11 mouse cellular contexts compared by ENCODE assay signal in genomic region chr19:11351878-11352277, GRCm38 (mm10). TPM values are rescaled to one million over a fixed set of nuclear protein-coding genes. Genes with fewer than 3 reads are reported as not detected.
DNase-seq lines count a peak whose midpoint lies in the region; ATAC-seq and TF ChIP-seq lines count a peak whose summit lies in the region.
"Had no signal": no experiment of that assay in that cellular context is flagged by ENCODE, and none has a peak within 500 bp of the region (broad histone marks: within the 10 kb centered on the region; RNA-seq: fewer than 3 reads in every experiment).

No protein-coding gene starts in this region.

- H3K4me1 ChIP-seq in stomach, postnatal 0 days (replicated peaks; ENCODE audit: control insufficient read depth, insufficient read depth): no peaks in the 10 kb centered on the region
- H3K4me1 ChIP-seq: intestine, embryonic 15.5 days had no signal

- TF ChIP-seq CTCF in stomach, postnatal 0 days (IDR thresholded peaks at IDR 0.05; ENCODE audit: low read depth): peak; percentile 68

- peak; percentile 17 for DNase-seq in kidney, adult 9 months
- no peak for DNase-seq in kidney, postnatal 4 days
- peak; percentile 41 for DNase-seq in thymus, postnatal 0 days (ENCODE audit: low spot score)
- DNase-seq in thymus, postnatal 36 days: no peak
- DNase-seq in ZHBTc4 (ENCODE audit: low read depth, low spot score): peak; percentile 29
- no peak for DNase-seq in stomach, postnatal 0 days (ENCODE audit: low spot score)
- DNase-seq: cerebellum, adult 11-12 months; right cerebral cortex, postnatal 14 days had no signal

- no peaks in the 10 kb centered on the region for H3K27me3 ChIP-seq in stomach, postnatal 0 days (ENCODE audit: control insufficient read depth, insufficient read depth, low read length)
- H3K27me3 ChIP-seq: intestine, embryonic 15.5 days had no signal

- no peak for ATAC-seq in stomach, postnatal 0 days (ENCODE audit: low FRiP score, low TSS enrichment)
- no peak for ATAC-seq in megakaryocyte, adult 5-6 weeks (ENCODE audit: poor library complexity, severe bottlenecking)
- ATAC-seq: intestine, embryonic 15.5 days had no signal

- 34% methylated on average over 3 of the region's 3 CpGs for WGBS in stomach, postnatal 0 days

- no peak for TF ChIP-seq EP300 in stomach, postnatal 0 days (optimal IDR thresholded peaks at IDR 0.05)

- no peak overlapping the region for H3K4me3 ChIP-seq in stomach, postnatal 0 days (ENCODE audit: low read depth, low read length)
- H3K4me3 ChIP-seq: erythroblast, embryonic 14.5 days; intestine, embryonic 15.5 days had no signal

- no peak overlapping the region for H3K4me2 ChIP-seq in stomach, postnatal 0 days (replicated peaks; ENCODE audit: low read depth)
- H3K4me2 ChIP-seq: intestine, embryonic 15.5 days had no signal

- H3K9ac ChIP-seq in stomach, postnatal 0 days (ENCODE audit: low read length): no peak overlapping the region
- H3K9ac ChIP-seq: intestine, embryonic 15.5 days had no signal

- no peaks in the 10 kb centered on the region for H3K9me3 ChIP-seq in stomach, postnatal 0 days (ENCODE audit: control insufficient read depth, low read length)
- H3K9me3 ChIP-seq: intestine, embryonic 15.5 days had no signal

- H3K36me3 ChIP-seq in stomach, postnatal 0 days (ENCODE audit: control insufficient read depth, insufficient read depth, low read length): no peaks in the 10 kb centered on the region
- H3K36me3 ChIP-seq: intestine, embryonic 15.5 days had no signal

- H3K27ac ChIP-seq in stomach, postnatal 0 days (replicated peaks): no peak overlapping the region
- H3K27ac ChIP-seq: intestine, embryonic 15.5 days had no signal

RNA-seq across cellular contexts. Expression of gene Ms4a7, which starts 15.9 kb away (rescaled TPM):
- 20.6 and 20.7 TPM in 2 replicates for polyA plus RNA-seq in thymus, postnatal 0 days (2015; fragmentation: Nextera tagmentation; extraction: Ambion mirVana)
- 13.6 and 15.0 TPM in 2 replicates for polyA plus RNA-seq in stomach, postnatal 0 days (2015; fragmentation: Nextera tagmentation; extraction: Ambion mirVana)
- 1.7 and 3.0 TPM in 2 replicates for total RNA-seq in megakaryocyte, adult 5-6 weeks (2015)
- total RNA-seq in megakaryocyte, adult 5-6 weeks (2017): 1.7 and 2.4 TPM in 2 replicates
- polyA plus RNA-seq: erythroblast, embryonic 14.5 days had no signal

RNA-seq across cellular contexts. Expression of gene Ms4a4a, which starts 23.4 kb away (rescaled TPM):
- 5.0 and 8.1 TPM in 2 replicates for polyA plus RNA-seq in thymus, postnatal 0 days (2015; fragmentation: Nextera tagmentation; extraction: Ambion mirVana)
- polyA plus RNA-seq in stomach, postnatal 0 days (2015; fragmentation: Nextera tagmentation; extraction: Ambion mirVana): 6.0 TPM in 2 replicates
- total RNA-seq in megakaryocyte, adult 5-6 weeks (2015): 35.8 and 41.7 TPM in 2 replicates
- total RNA-seq in megakaryocyte, adult 5-6 weeks (2017): 6.0 and 7.4 TPM in 2 replicates
- polyA plus RNA-seq: erythroblast, embryonic 14.5 days had no signal

RNA-seq across cellular contexts. Expression of gene Ms4a14, which starts 37.6 kb away (rescaled TPM):
- 0.09 and 0.15 TPM in 2 replicates for polyA plus RNA-seq in thymus, postnatal 0 days (2015; fragmentation: Nextera tagmentation; extraction: Ambion mirVana)
- polyA plus RNA-seq in stomach, postnatal 0 days (2015; fragmentation: Nextera tagmentation; extraction: Ambion mirVana): 0.08 and 0.10 TPM in 2 replicates
- 0.09 and 0.13 TPM in 2 replicates for total RNA-seq in megakaryocyte, adult 5-6 weeks (2015)
- total RNA-seq in megakaryocyte, adult 5-6 weeks (2017): not detected in 2 replicates
- polyA plus RNA-seq: erythroblast, embryonic 14.5 days; intestine, embryonic 15.5 days had no signal

RNA-seq across cellular contexts. Expression of gene Ms4a4c, which starts 52.7 kb away (rescaled TPM):
- 2.7 and 2.9 TPM in 2 replicates for polyA plus RNA-seq in thymus, postnatal 0 days (2015; fragmentation: Nextera tagmentation; extraction: Ambion mirVana)
- polyA plus RNA-seq in stomach, postnatal 0 days (2015; fragmentation: Nextera tagmentation; extraction: Ambion mirVana): 0.59 and 1.1 TPM in 2 replicates
- 412 and 535 TPM in 2 replicates for total RNA-seq in megakaryocyte, adult 5-6 weeks (2015)
- total RNA-seq in megakaryocyte, adult 5-6 weeks (2017): 446 and 496 TPM in 2 replicates
- polyA plus RNA-seq: erythroblast, embryonic 14.5 days had no signal

Comparison
In these comparisons a context has a peak if more than half of its experiments do, and no peak if none do; other contexts are left out.
1. DNase-seq: peak in kidney, adult 9 months (single experiment), thymus, postnatal 0 days (single experiment) and ZHBTc4 (single experiment); none in kidney, postnatal 4 days (0 of 2), thymus, postnatal 36 days (0 of 2) and stomach, postnatal 0 days (single experiment).